Mouse (Mus musculus): Measurements from ENCODE around the gene Gabarap.

DNA sequence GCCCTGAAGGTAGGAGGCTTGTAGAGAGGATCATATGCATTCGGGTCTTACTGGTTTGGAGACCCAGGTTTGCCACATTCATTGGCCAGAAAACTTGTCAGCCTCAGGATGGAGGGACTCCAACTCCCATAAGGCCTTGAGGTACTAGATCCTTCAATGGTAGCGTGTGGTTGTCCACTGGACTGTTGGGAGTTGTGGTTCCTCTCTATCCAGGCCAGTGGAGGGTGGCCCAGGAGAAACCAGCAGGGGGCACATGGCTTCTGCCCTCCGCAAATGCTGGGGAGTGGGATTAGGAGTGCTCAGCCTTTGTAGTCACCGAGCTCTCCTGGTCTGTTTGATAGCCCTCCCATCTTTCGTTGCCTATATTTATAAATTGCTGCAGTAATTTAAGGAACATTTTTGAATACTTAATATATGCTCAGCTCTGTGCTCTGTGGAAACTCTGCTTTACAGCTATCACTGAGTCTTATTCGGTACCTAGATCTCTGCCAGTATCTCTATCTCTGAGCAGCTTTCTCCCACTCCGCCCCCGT is 29.9 kb downstream of the Gabarap start:
- TF ChIP-seq POLR2A (IDR thresholded peaks at IDR 0.05; ENCODE audit: control insufficient read depth in 1 of 2, insufficient read depth in 1 of 2, low read depth in 1 of 2, low read length in 2 of 2, poor library complexity in 1 of 2) (peak in 1 of 2 experiments; percentile 3; a peak in 1 of 4 replicates), MAZ (IDR thresholded peaks at IDR 0.05; ENCODE audit: low read depth, low read length) (no peak), USF1 (IDR thresholded peaks at IDR 0.05; ENCODE audit: low read depth, low read length) (no peak), POLR2AphosphoS5 (IDR thresholded peaks at IDR 0.05; ENCODE audit: borderline replicate concordance, low read depth, low read length) (no peak), CTCF (IDR thresholded peaks at IDR 0.05 in 2 of 3, conservative IDR thresholded peaks at IDR 0.05 in 1 of 3; ENCODE audit: control insufficient read depth in 1 of 3, insufficient read depth in 1 of 3, low read depth in 2 of 3, low read length in 3 of 3, poor library complexity in 1 of 3, severe bottlenecking in 1 of 3) (peak; percentile 40 to 57 (median 50)), ZMIZ1 (IDR thresholded peaks at IDR 0.05; ENCODE audit: low read depth, low read length) (no peak), GATA1 (IDR thresholded peaks at IDR 0.05; ENCODE audit: low read depth, low read length) (0 out of 2 replicates have a peak, but pooled peaks have one; percentile 6), EP300 (IDR thresholded peaks at IDR 0.05; ENCODE audit: low read depth in 1 of 2, low read length in 2 of 2) (no peak), MXI1 (IDR thresholded peaks at IDR 0.05; ENCODE audit: low read depth, low read length) (no peak; the same call in 1 of the 2 replicates), MEF2A (IDR thresholded peaks at IDR 0.05; ENCODE audit: extremely low read depth, insufficient replicate concordance, low read depth, low read length, poor library complexity, severe bottlenecking) (no peak), GABPA (IDR thresholded peaks at IDR 0.05; ENCODE audit: low read depth, low read length) (no peak), TCF12 (IDR thresholded peaks at IDR 0.05; ENCODE audit: low read depth, low read length) (no peak), MYB (IDR thresholded peaks at IDR 0.05; ENCODE audit: low read depth, low read length) (no peak), TBP (IDR thresholded peaks at IDR 0.05; ENCODE audit: low read depth, low read length) (no peak; the same call in 1 of the 2 replicates)
